Mouse (Mus musculus): Measurements from ENCODE around the gene Ndufb6.
A peak's percentile ranks its signal among the peaks of the same experiment; 100 is the strongest.
"Not testable (repeated sequence)": the region's sequence is repeated elsewhere in the genome, so short reads cannot be mapped to it uniquely, and the experiment has no call there.

Ndufb6 gene

GRCm38 (mm10) chr4:40279276-40279900 lies at the start of gene Ndufb6:
Gene Ndufb6 (minus strand): TSS chr4:40279421.
- peak; percentile 96 to 97 for DNase-seq

- no peak for DNase-seq
Observed at GRCm38 (mm10) chr4:40327161-40327560, 47.9 kb upstream of the Ndufb6 start.

- no peak for DNase-seq
Observed at GRCm38 (mm10) chr4:40324620-40325019, 45.4 kb upstream of the Ndufb6 start.

- DNase-seq, result no peak
Observed at GRCm38 (mm10) chr4:40317404-40317803, 38.2 kb upstream of the Ndufb6 start.

- DNase-seq, result no peak
Observed at GRCm38 (mm10) chr4:40313026-40313425, 33.8 kb upstream of the Ndufb6 start.

GRCm38 (mm10) chr4:40312213-40312612 lies 33.0 kb upstream of the Ndufb6 start:
- DNase-seq, result no peak

GRCm38 (mm10) chr4:40310796-40311383 lies 31.7 kb upstream of the Ndufb6 start:
- DNase-seq, result no peak

GRCm38 (mm10) chr4:40309682-40310081 lies 30.5 kb upstream of the Ndufb6 start:
- DNase-seq, result no peak

- DNase-seq, result no peak
Observed at GRCm38 (mm10) chr4:40302445-40303125, 23.4 kb upstream of the Ndufb6 start.

GRCm38 (mm10) chr4:40301076-40301789 lies 22.0 kb upstream of the Ndufb6 start:
- peak; percentile 66 to 71 for DNase-seq

- DNase-seq, result no peak
Observed at GRCm38 (mm10) chr4:40299169-40299568, 19.9 kb upstream of the Ndufb6 start.

GRCm38 (mm10) chr4:40291511-40291910 lies 12.3 kb upstream of the Ndufb6 start:
- DNase-seq, result not testable (repeated sequence)

- DNase-seq, result no peak
Observed at GRCm38 (mm10) chr4:40289046-40289445, 9.8 kb upstream of the Ndufb6 start.

- DNase-seq, result no peak
Observed at GRCm38 (mm10) chr4:40287415-40287814, 8.2 kb upstream of the Ndufb6 start.

GRCm38 (mm10) chr4:40285582-40285981 lies 6.4 kb upstream of the Ndufb6 start:
- DNase-seq, result peak; percentile 68 to 92

GRCm38 (mm10) chr4:40278880-40279275 lies 343 bp downstream of the Ndufb6 start:
- peak in 1 of 2 experiments; percentile 56 for DNase-seq

- peak; percentile 96 to 98 for DNase-seq
Observed at GRCm38 (mm10) chr4:40269430-40270032, 9.7 kb downstream of the Ndufb6 start, which contains the start of the genes Smim27 and Topors. Gene Smim27 (plus strand): TSS chr4:40269579. Gene Topors (minus strand): TSS chr4:40269850.

GRCm38 (mm10) chr4:40268835-40269234 lies 10.4 kb downstream of the Ndufb6 start:
- DNase-seq, result peak in 1 of 2 experiments; percentile 45

GRCm38 (mm10) chr4:40268204-40268813 lies 10.9 kb downstream of the Ndufb6 start:
- peak; percentile 92 to 97 for DNase-seq

- peak; percentile 52 to 77 for DNase-seq
Observed at GRCm38 (mm10) chr4:40267681-40268080, 11.5 kb downstream of the Ndufb6 start.

- no peak for DNase-seq
Observed at GRCm38 (mm10) chr4:40264321-40264720, 14.9 kb downstream of the Ndufb6 start.

GRCm38 (mm10) chr4:40254385-40255103 lies 24.7 kb downstream of the Ndufb6 start:
- no peak for DNase-seq

All from kidney, postnatal 25 days (tissue).